Mouse (Mus musculus): ENCODE data around the gene Mgl2. TPM values are rescaled to one million over a fixed set of nuclear protein-coding genes. Genes with fewer than 3 reads are reported as not detected.

Mgl2 gene
- total and polyA plus RNA-seq, 3 experiments: 0.08 TPM; not detected in 2

DNA sequence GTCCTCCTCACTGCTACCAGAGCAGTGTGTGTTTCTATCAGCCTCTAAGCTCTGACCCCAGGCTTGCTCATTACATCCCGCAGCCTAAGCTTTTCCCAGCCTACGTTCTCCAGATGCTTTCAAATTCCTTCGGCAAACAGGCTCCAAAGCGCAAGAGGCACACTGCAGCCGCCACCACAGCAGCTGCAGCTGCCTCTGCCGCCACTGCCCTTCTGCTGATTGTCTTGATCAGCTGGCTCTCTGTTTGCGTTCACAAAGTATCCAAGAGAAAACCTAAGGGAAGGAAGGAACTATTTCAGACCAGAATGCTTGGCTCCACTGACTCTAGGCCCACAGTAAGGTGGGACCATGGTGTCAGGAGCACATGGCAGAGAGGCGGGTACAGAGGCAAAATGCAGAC is 23.0 kb upstream of the Mgl2 start:
- Histone ChIP-seq H3K4me2 (ENCODE audit: insufficient read depth, low read depth, poor library complexity, severe bottlenecking) (no peak overlapping the region), H3K9me3 (replicated peaks; ENCODE audit: low read length) (peaks cover 5% of the 10 kb centered on the region), H3K79me2 (replicated peaks; ENCODE audit: control insufficient read depth, extremely low read depth, insufficient read depth, poor library complexity, severe bottlenecking) (no peaks in the 10 kb centered on the region), H3K36me3 (replicated peaks in 1 of 2; ENCODE audit: control insufficient read depth in 1 of 2, insufficient read depth in 1 of 2, low read length in 1 of 2) (no peaks in the 10 kb centered on the region), H3K27me3 (replicated peaks) (peaks cover 5% of the 10 kb centered on the region), H3K27ac (ENCODE audit: insufficient read depth, low read depth) (no peak overlapping the region), H3K9ac (ENCODE audit: insufficient read depth, low read depth) (no peak overlapping the region), H3K4me3 (replicated peaks in 1 of 3; ENCODE audit: low read depth in 2 of 3, low read length in 2 of 3, poor library complexity in 1 of 3) (no peak overlapping the region), H3K4me1 (ENCODE audit: control insufficient read depth in 1 of 2, insufficient read depth in 2 of 2) (no peaks in the 10 kb centered on the region; a peak in 1 of 4 replicates)
- in situ Hi-C loops (cut with MboI; ENCODE audit: low pct_ligation_motif_present, low pct_unique_long_range_greater_than_20kb, low sequenced_read_pairs) (no loop called here), dilution Hi-C loops (cut with MboI; ENCODE audit: extremely low pct_ligation_motif_present, extremely low pct_unique_long_range_greater_than_20kb, low sequenced_read_pairs) (no loop called here)
- TF ChIP-seq KAT2A (IDR thresholded peaks at IDR 0.05; ENCODE audit: insufficient replicate concordance, low read length): no peak
- TF ChIP-seq RCOR1 (conservative IDR thresholded peaks at IDR 0.05; ENCODE audit: low read depth, low read length): no peak
- TF ChIP-seq TBP (conservative IDR thresholded peaks at IDR 0.05; ENCODE audit: low read depth, low read length): no peak
- TF ChIP-seq GABPA (IDR thresholded peaks at IDR 0.05; ENCODE audit: insufficient replicate concordance, low read depth, low read length): no peak
- no peak for TF ChIP-seq HCFC1 (IDR thresholded peaks at IDR 0.05; ENCODE audit: low read depth, low read length)
- no peak for TF ChIP-seq POLR2AphosphoS2 (IDR thresholded peaks at IDR 0.05; ENCODE audit: low read depth, low read length)
- no peak for TF ChIP-seq MAFK (IDR thresholded peaks at IDR 0.05; ENCODE audit: insufficient replicate concordance, low read length)
- no peak for TF ChIP-seq CHD2 (IDR thresholded peaks at IDR 0.05; ENCODE audit: low read length)
- no peak for TF ChIP-seq SMC3 (IDR thresholded peaks at IDR 0.05; ENCODE audit: low read depth, low read length)
- TF ChIP-seq CHD1 (IDR thresholded peaks at IDR 0.05; ENCODE audit: low read depth, low read length): no peak
- TF ChIP-seq EP300 (IDR thresholded peaks at IDR 0.05; ENCODE audit: low read length): no peak
- no peak for TF ChIP-seq CTCF (conservative IDR thresholded peaks at IDR 0.05 in 1 of 2, IDR thresholded peaks at IDR 0.05 in 1 of 2; ENCODE audit: low read depth in 2 of 2, low read length in 2 of 2)
- no peak for TF ChIP-seq NELFE (IDR thresholded peaks at IDR 0.05; ENCODE audit: low read depth, low read length)
- TF ChIP-seq ZNF384 (IDR thresholded peaks at IDR 0.05; ENCODE audit: low read depth, low read length): no peak
- TF ChIP-seq ZKSCAN1 (IDR thresholded peaks at IDR 0.05; ENCODE audit: borderline replicate concordance, low read depth, low read length): no peak
- TF ChIP-seq MXI1 (IDR thresholded peaks at IDR 0.05; ENCODE audit: low read depth, low read length): no peak
- no peak for TF ChIP-seq NRF1 (IDR thresholded peaks at IDR 0.05; ENCODE audit: low read depth, low read length)
- TF ChIP-seq MYC (IDR thresholded peaks at IDR 0.05; ENCODE audit: low read depth, low read length): no peak
- no peak for DNase-seq (ENCODE audit: extremely low read depth)

DNA sequence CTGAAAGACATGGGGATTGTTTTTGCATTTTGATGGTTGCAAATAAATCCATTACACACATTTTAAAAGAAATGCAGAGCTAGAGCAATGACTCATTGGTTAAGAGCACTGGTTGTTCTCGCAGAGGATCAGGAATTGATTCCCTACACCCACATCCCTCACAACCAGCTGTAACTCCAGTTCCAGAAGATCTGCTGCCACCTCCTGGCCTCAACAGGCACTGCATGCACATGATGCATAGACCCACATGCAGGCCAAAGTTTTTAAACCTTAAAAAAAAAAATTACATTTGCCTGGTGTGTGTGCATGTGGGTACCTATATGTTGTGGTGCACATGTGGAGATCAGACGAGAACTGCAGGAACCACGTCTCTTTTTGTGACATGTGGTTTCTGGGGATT is 20.0 kb upstream of the Mgl2 start:
- H3K79me2 ChIP-seq (replicated peaks; ENCODE audit: control insufficient read depth, extremely low read depth, insufficient read depth, poor library complexity, severe bottlenecking): no peaks in the 10 kb centered on the region
- H3K27me3 ChIP-seq (replicated peaks): peaks cover 18% of the 10 kb centered on the region
- H3K9ac ChIP-seq (ENCODE audit: insufficient read depth, low read depth): no peak overlapping the region
- H3K4me1 ChIP-seq (ENCODE audit: control insufficient read depth in 1 of 2, insufficient read depth in 2 of 2): peaks cover 0 to 9% of the 10 kb centered on the region in 2 experiments; a peak in 3 of 4 replicates
- no peaks in the 10 kb centered on the region for H3K36me3 ChIP-seq (replicated peaks in 1 of 2; ENCODE audit: control insufficient read depth in 1 of 2, insufficient read depth in 1 of 2, low read length in 1 of 2)
- in situ Hi-C loops (cut with MboI; ENCODE audit: low pct_ligation_motif_present, low pct_unique_long_range_greater_than_20kb, low sequenced_read_pairs): no loop called here
- no peak overlapping the region for H3K4me3 ChIP-seq (replicated peaks in 1 of 3; ENCODE audit: low read depth in 2 of 3, low read length in 2 of 3, poor library complexity in 1 of 3)
- dilution Hi-C loops (cut with MboI; ENCODE audit: extremely low pct_ligation_motif_present, extremely low pct_unique_long_range_greater_than_20kb, low sequenced_read_pairs): no loop called here
- H3K9me3 ChIP-seq (replicated peaks; ENCODE audit: low read length): peaks cover 5% of the 10 kb centered on the region
- TF ChIP-seq CTCF (conservative IDR thresholded peaks at IDR 0.05 in 1 of 2, IDR thresholded peaks at IDR 0.05 in 1 of 2; ENCODE audit: low read depth in 2 of 2, low read length in 2 of 2) (peak; percentile 78 to 87), USF2 (conservative IDR thresholded peaks at IDR 0.05; ENCODE audit: low read depth, low read length) (no peak), SMC3 (IDR thresholded peaks at IDR 0.05; ENCODE audit: low read depth, low read length) (peak; percentile 93), ZNF384 (IDR thresholded peaks at IDR 0.05; ENCODE audit: low read depth, low read length) (peak; percentile 31), RAD21 (IDR thresholded peaks at IDR 0.05; ENCODE audit: low read depth, low read length) (peak; percentile 79), ZC3H11A (IDR thresholded peaks at IDR 0.05; ENCODE audit: low read depth, low read length) (peak; percentile 37; the same call in 1 of the 2 replicates), MYC (IDR thresholded peaks at IDR 0.05; ENCODE audit: low read depth, low read length) (0 out of 2 replicates have a peak, but pooled peaks have one; percentile 38), ZKSCAN1 (IDR thresholded peaks at IDR 0.05; ENCODE audit: borderline replicate concordance, low read depth, low read length) (no peak)
- H3K4me2 ChIP-seq (ENCODE audit: insufficient read depth, low read depth, poor library complexity, severe bottlenecking): no peak overlapping the region
- H3K27ac ChIP-seq (ENCODE audit: insufficient read depth, low read depth): no peak overlapping the region
- peak; percentile 52 for DNase-seq (ENCODE audit: extremely low read depth)

All from CH12.LX (cell line).